Mouse (Mus musculus) cerebellum, adult 2 months (tissue): ENCODE data around the gene Rpl22.

Experiments
- CTCF ChIP-seq: fragments of 200-500 bp; IDR thresholded peaks from 2 replicates; pipeline ENCODE4 v1.5.1; 2011; ENCODE audit warnings: low read depth, mild to moderate bottlenecking, control low read depth, low read length, moderate library complexity, borderline replicate concordance; ENCODE audit not compliant: insufficient read depth
- POLR2A ChIP-seq: fragments of 200-500 bp; IDR thresholded peaks from 2 replicates; pipeline ENCODE4 v1.6.1; 2011; ENCODE audit warnings: low read length, control low read depth, borderline replicate concordance; ENCODE audit not compliant: insufficient read depth

GRCm38 (mm10) chr4:152362180-152362579, 36.6 kb downstream of the Rpl22 start:
- TF ChIP-seq CTCF (no peak), POLR2A (no peak)
